In genomic region chr12:116746401-116746800, GRCm38 (mm10) we compare ENCODE assay signal across 20 mouse cellular contexts.
DNase-seq lines count a peak whose midpoint lies in the region; ATAC-seq and TF ChIP-seq lines count a peak whose summit lies in the region.
"Had no signal": no experiment of that assay in that cellular context is flagged by ENCODE, and none has a peak within 500 bp of the region (broad histone marks: within the 10 kb centered on the region; RNA-seq: fewer than 3 reads in every experiment).

No protein-coding gene starts in this region.

- H3K9me3 ChIP-seq in midbrain, postnatal 0 days (ENCODE audit: low read length), result no peaks in the 10 kb centered on the region
- H3K9me3 ChIP-seq in midbrain, embryonic 16.5 days (replicated peaks; ENCODE audit: control insufficient read depth, low read length, poor library complexity, severe bottlenecking), result no peaks in the 10 kb centered on the region
- H3K9me3 ChIP-seq: embryonic facial prominence, embryonic 12.5 days; forebrain, embryonic 15.5 days; heart, embryonic 13.5 days; hindbrain, embryonic 13.5 days had no signal

- H3K4me2 ChIP-seq in midbrain, postnatal 0 days (ENCODE audit: low read depth, low read length, poor library complexity, severe bottlenecking), result no peak overlapping the region
- no peak overlapping the region for H3K4me2 ChIP-seq in midbrain, embryonic 16.5 days (ENCODE audit: low read length)
- H3K4me2 ChIP-seq: embryonic facial prominence, embryonic 12.5 days; forebrain, embryonic 15.5 days; heart, embryonic 13.5 days; hindbrain, embryonic 13.5 days had no signal

- H3K9ac ChIP-seq in midbrain, postnatal 0 days (replicated peaks; ENCODE audit: low read length, poor library complexity, severe bottlenecking), result no peak overlapping the region
- no peak overlapping the region for H3K9ac ChIP-seq in midbrain, embryonic 16.5 days (ENCODE audit: low read depth, low read length)
- H3K9ac ChIP-seq: embryonic facial prominence, embryonic 12.5 days; forebrain, embryonic 15.5 days; heart, embryonic 13.5 days; hindbrain, embryonic 13.5 days had no signal

- no peaks in the 10 kb centered on the region for H3K27me3 ChIP-seq in midbrain, postnatal 0 days (ENCODE audit: insufficient read depth, low read length)
- H3K27me3 ChIP-seq in midbrain, embryonic 16.5 days (ENCODE audit: control insufficient read depth, insufficient read depth, low read depth, low read length), result no peaks in the 10 kb centered on the region
- H3K27me3 ChIP-seq: embryonic facial prominence, embryonic 12.5 days; forebrain, embryonic 15.5 days; heart, embryonic 13.5 days; hindbrain, embryonic 13.5 days had no signal

- TF ChIP-seq CTCF in layer of hippocampus, adult 2 months (conservative IDR thresholded peaks at IDR 0.05), result no peak
- no peak for TF ChIP-seq CTCF in midbrain, postnatal 0 days (IDR thresholded peaks at IDR 0.05)

- no peaks in the 10 kb centered on the region for H3K36me3 ChIP-seq in midbrain, postnatal 0 days (ENCODE audit: insufficient read depth, low read length)
- H3K36me3 ChIP-seq in midbrain, embryonic 16.5 days (ENCODE audit: control insufficient read depth, insufficient read depth, low read length), result no peaks in the 10 kb centered on the region
- H3K36me3 ChIP-seq: embryonic facial prominence, embryonic 12.5 days; forebrain, embryonic 15.5 days; heart, embryonic 13.5 days; hindbrain, embryonic 13.5 days had no signal

- H3K4me1 ChIP-seq in midbrain, postnatal 0 days (ENCODE audit: insufficient read depth, low read length), result no peaks in the 10 kb centered on the region
- no peaks in the 10 kb centered on the region for H3K4me1 ChIP-seq in midbrain, embryonic 16.5 days (ENCODE audit: control insufficient read depth, insufficient read depth, low read length)
- H3K4me1 ChIP-seq: embryonic facial prominence, embryonic 12.5 days; forebrain, embryonic 15.5 days; heart, embryonic 13.5 days; hindbrain, embryonic 13.5 days had no signal

- H3K27ac ChIP-seq in layer of hippocampus, adult 2 months, result peak overlapping the region; percentile 33; the same call in 1 of the 2 replicates
- no peak overlapping the region for H3K27ac ChIP-seq in midbrain, postnatal 0 days (ENCODE audit: low read depth, low read length)
- no peak overlapping the region for H3K27ac ChIP-seq in midbrain, embryonic 16.5 days (ENCODE audit: low read length)
- H3K27ac ChIP-seq: embryonic facial prominence, embryonic 12.5 days; forebrain, embryonic 15.5 days; heart, embryonic 13.5 days; hindbrain, embryonic 13.5 days had no signal

- ATAC-seq in CD4-positive, CD25-positive, alpha-beta regulatory T cell, adult 4 months, result no peak
- no peak for ATAC-seq in midbrain, postnatal 0 days (ENCODE audit: low FRiP score)
- no peak for ATAC-seq in midbrain, embryonic 16.5 days
- ATAC-seq: forebrain, embryonic 15.5 days had no signal

- H3K4me3 ChIP-seq in layer of hippocampus, adult 2 months, result no peak overlapping the region
- no peak overlapping the region for H3K4me3 ChIP-seq in midbrain, postnatal 0 days (ENCODE audit: low read depth, low read length)
- H3K4me3 ChIP-seq in midbrain, embryonic 16.5 days (ENCODE audit: low read depth, low read length), result no peak overlapping the region
- H3K4me3 ChIP-seq: embryonic facial prominence, embryonic 12.5 days; forebrain, embryonic 15.5 days; heart, embryonic 13.5 days; hindbrain, embryonic 13.5 days had no signal

- DNase-seq in CD4-positive, CD25-positive, alpha-beta regulatory T cell, adult 2 months (ENCODE audit: low read depth, low spot score), result peak; percentile 3
- peak in 1 of 2 experiments; percentile 13 for DNase-seq in layer of hippocampus, adult 2 months (ENCODE audit: low spot score in 2 of 2)
- DNase-seq in layer of hippocampus, adult 11-12 months (ENCODE audit: low spot score), result no peak
- peak; percentile 19 for DNase-seq in midbrain, postnatal 0 days (ENCODE audit: low spot score)
- peak; percentile 62 for DNase-seq in telencephalon, adult 2 months (ENCODE audit: low read depth, low spot score)
- no peak for DNase-seq in cerebellum, postnatal 10 days
- DNase-seq: adrenal gland, adult 2 months; adrenal gland, postnatal 25 days; B cell, adult 2 months; cerebellum, adult 11 months; cerebellum, adult 8-10 months; cerebellum, postnatal 25 days; gastrocnemius, postnatal 14 days; heart, postnatal 4 days had no signal

- WGBS in midbrain, postnatal 0 days, result 78% methylated on average over 2 of the region's 2 CpGs
- WGBS in midbrain, embryonic 16.5 days, result 85% methylated on average over 2 of the region's 2 CpGs

Comparison
In these comparisons a context has a peak if more than half of its experiments do, and no peak if none do; other contexts are left out.
1. DNase-seq: peak in CD4-positive, CD25-positive, alpha-beta regulatory T cell, adult 2 months (single experiment), midbrain, postnatal 0 days (single experiment) and telencephalon, adult 2 months (single experiment); none in layer of hippocampus, adult 11-12 months (single experiment) and cerebellum, postnatal 10 days (0 of 2).